Mouse (Mus musculus): ENCODE results near the gene Fars2. TPM values are rescaled to one million over a fixed set of nuclear protein-coding genes. Genes with fewer than 3 reads are reported as not detected.

Gene Fars2
- polyA plus RNA-seq, 1 experiment from 2014 or later = 25.2 TPM

- Histone ChIP-seq H3K27me3 (ENCODE audit: low read depth, poor library complexity, severe bottlenecking) (no peaks in the 10 kb centered on the region), H3K27ac (replicated peaks) (no peak overlapping the region), H3K36me3 (0 out of 2 replicates have a peak, but pooled peaks cover 7% of the 10 kb centered on the region), H3K9me3 (replicated peaks) (peaks cover 9% of the 10 kb centered on the region; the same call in 1 of the 2 replicates), H3K4me3 (no peak overlapping the region), H3K4me1 (peaks cover 11% of the 10 kb centered on the region)
- no peak for DNase-seq (ENCODE audit: low spot score)
- WGBS = 75% methylated on average over 2 of the region's 2 CpGs
Observed at GRCm38 (mm10) chr13:36261299-36261698, 144.1 kb downstream of the Fars2 start.

GRCm38 (mm10) chr13:36263240-36264095, 146.3 kb downstream of the Fars2 start:
- DNase-seq (ENCODE audit: low spot score) = no peak
- Histone ChIP-seq H3K36me3 (0 out of 2 replicates have a peak, but pooled peaks cover 7% of the 10 kb centered on the region), H3K27me3 (ENCODE audit: low read depth, poor library complexity, severe bottlenecking) (no peaks in the 10 kb centered on the region), H3K4me1 (peaks cover 11% of the 10 kb centered on the region), H3K9me3 (replicated peaks) (peaks cover 9% of the 10 kb centered on the region; the same call in 1 of the 2 replicates), H3K27ac (replicated peaks) (no peak overlapping the region), H3K4me3 (no peak overlapping the region)
- WGBS = 64% methylated on average over 5 of the region's 5 CpGs

- Histone ChIP-seq H3K27ac (replicated peaks) (no peak overlapping the region), H3K27me3 (ENCODE audit: low read depth, poor library complexity, severe bottlenecking) (no peaks in the 10 kb centered on the region), H3K4me3 (no peak overlapping the region), H3K9me3 (replicated peaks) (peaks cover 9% of the 10 kb centered on the region; the same call in 1 of the 2 replicates), H3K36me3 (0 out of 2 replicates have a peak, but pooled peaks cover 7% of the 10 kb centered on the region), H3K4me1 (peaks cover 11% of the 10 kb centered on the region)
- 91% methylated on average over 5 of the region's 5 CpGs for WGBS
- no peak for DNase-seq (ENCODE audit: low spot score)
Observed at GRCm38 (mm10) chr13:36264391-36264790, 147.2 kb downstream of the Fars2 start.

- Histone ChIP-seq H3K4me1 (peaks cover 11% of the 10 kb centered on the region), H3K27ac (replicated peaks) (no peak overlapping the region), H3K9me3 (replicated peaks) (no peaks in the 10 kb centered on the region), H3K36me3 (no peaks in the 10 kb centered on the region), H3K4me3 (no peak overlapping the region), H3K27me3 (ENCODE audit: low read depth, poor library complexity, severe bottlenecking) (no peaks in the 10 kb centered on the region)
- DNase-seq (ENCODE audit: low spot score) = no peak
- WGBS = 84% methylated on average over 3 of the region's 3 CpGs
Observed at GRCm38 (mm10) chr13:36265342-36265744, 148.1 kb downstream of the Fars2 start.

GRCm38 (mm10) chr13:36267399-36267798, 150.2 kb downstream of the Fars2 start:
- H3K4me1 ChIP-seq = peaks cover 11% of the 10 kb centered on the region
- no peak overlapping the region for H3K4me3 ChIP-seq
- no peaks in the 10 kb centered on the region for H3K9me3 ChIP-seq (replicated peaks)
- no peaks in the 10 kb centered on the region for H3K36me3 ChIP-seq
- no peak overlapping the region for H3K27ac ChIP-seq (replicated peaks)
- H3K27me3 ChIP-seq (ENCODE audit: low read depth, poor library complexity, severe bottlenecking) = no peaks in the 10 kb centered on the region
- no peak for DNase-seq (ENCODE audit: low spot score)
- WGBS = 96% methylated on average over 1 of the region's 1 CpGs

- Histone ChIP-seq H3K4me3 (no peak overlapping the region), H3K4me1 (peaks cover 7% of the 10 kb centered on the region), H3K9me3 (replicated peaks) (no peaks in the 10 kb centered on the region), H3K27ac (replicated peaks) (no peak overlapping the region), H3K27me3 (ENCODE audit: low read depth, poor library complexity, severe bottlenecking) (peaks cover 7% of the 10 kb centered on the region; the same call in 1 of the 2 replicates), H3K36me3 (no peaks in the 10 kb centered on the region)
- DNase-seq (ENCODE audit: low spot score) = no peak
- 94% methylated on average over 1 of the region's 1 CpGs for WGBS
Observed at GRCm38 (mm10) chr13:36270867-36271266, 153.7 kb downstream of the Fars2 start.

- Histone ChIP-seq H3K27me3 (ENCODE audit: low read depth, poor library complexity, severe bottlenecking) (peaks cover 30% of the 10 kb centered on the region), H3K9me3 (replicated peaks) (no peaks in the 10 kb centered on the region), H3K27ac (replicated peaks) (no peak overlapping the region), H3K4me3 (no peak overlapping the region), H3K4me1 (peaks cover 7% of the 10 kb centered on the region), H3K36me3 (no peaks in the 10 kb centered on the region)
- WGBS = 82% methylated on average over 2 of the region's 2 CpGs
- DNase-seq (ENCODE audit: low spot score) = no peak
Observed at GRCm38 (mm10) chr13:36273497-36273896, 156.3 kb downstream of the Fars2 start.

- H3K27ac ChIP-seq (replicated peaks) = no peak overlapping the region
- 84% methylated on average over 2 of the region's 2 CpGs for WGBS
Observed at GRCm38 (mm10) chr13:36276194-36276593, 159.0 kb downstream of the Fars2 start.

GRCm38 (mm10) chr13:36282018-36282417, 164.8 kb downstream of the Fars2 start:
- H3K4me1 ChIP-seq = peaks cover 36% of the 10 kb centered on the region
- DNase-seq (ENCODE audit: low spot score) = peak; percentile 75
- peaks cover 82% of the 10 kb centered on the region for H3K27me3 ChIP-seq (ENCODE audit: low read depth, poor library complexity, severe bottlenecking)
- no peaks in the 10 kb centered on the region for H3K36me3 ChIP-seq
- no peak overlapping the region for H3K4me3 ChIP-seq
- 10% methylated on average over 6 of the region's 6 CpGs for WGBS
- H3K27ac ChIP-seq (replicated peaks) = peak overlapping the region; percentile 74
- H3K9me3 ChIP-seq (replicated peaks) = no peaks in the 10 kb centered on the region

More at GRCm38 (mm10) chr13:36276194-36276593, 159.0 kb downstream of the Fars2 start:
- H3K9me3 ChIP-seq (replicated peaks) = no peaks in the 10 kb centered on the region
- H3K27me3 ChIP-seq (ENCODE audit: low read depth, poor library complexity, severe bottlenecking) = peaks cover 57% of the 10 kb centered on the region
- H3K4me3 ChIP-seq = no peak overlapping the region
- H3K4me1 ChIP-seq = peaks cover 11% of the 10 kb centered on the region
- H3K36me3 ChIP-seq = no peaks in the 10 kb centered on the region
- DNase-seq (ENCODE audit: low spot score) = no peak

GRCm38 (mm10) chr13:36282785-36283544, 165.8 kb downstream of the Fars2 start:
- peak overlapping the region; percentile 14; the same call in 1 of the 2 replicates for H3K4me3 ChIP-seq
- peak; percentile 89 for DNase-seq (ENCODE audit: low spot score)
- H3K36me3 ChIP-seq = no peaks in the 10 kb centered on the region
- peaks cover 83% of the 10 kb centered on the region for H3K27me3 ChIP-seq (ENCODE audit: low read depth, poor library complexity, severe bottlenecking)
- no peaks in the 10 kb centered on the region for H3K9me3 ChIP-seq (replicated peaks)
- peak overlapping the region; percentile 74 for H3K27ac ChIP-seq (replicated peaks)
- H3K4me1 ChIP-seq = peaks cover 36% of the 10 kb centered on the region
- WGBS = 8% methylated on average over 7 of the region's 7 CpGs

GRCm38 (mm10) chr13:36283545-36284067, 166.4 kb downstream of the Fars2 start:
- H3K36me3 ChIP-seq = no peaks in the 10 kb centered on the region
- H3K27ac ChIP-seq (replicated peaks) = peak overlapping the region; percentile 74
- WGBS = 17% methylated on average over 7 of the region's 7 CpGs
- peak overlapping the region; percentile 14; the same call in 1 of the 2 replicates for H3K4me3 ChIP-seq
- no peak for DNase-seq (ENCODE audit: low spot score)
- H3K4me1 ChIP-seq = peaks cover 36% of the 10 kb centered on the region
- H3K27me3 ChIP-seq (ENCODE audit: low read depth, poor library complexity, severe bottlenecking) = peaks cover 83% of the 10 kb centered on the region
- no peaks in the 10 kb centered on the region for H3K9me3 ChIP-seq (replicated peaks)

- Histone ChIP-seq H3K9me3 (replicated peaks) (no peaks in the 10 kb centered on the region), H3K4me1 (peaks cover 36% of the 10 kb centered on the region), H3K4me3 (no peak overlapping the region), H3K36me3 (no peaks in the 10 kb centered on the region), H3K27me3 (ENCODE audit: low read depth, poor library complexity, severe bottlenecking) (peaks cover 83% of the 10 kb centered on the region), H3K27ac (replicated peaks) (peak overlapping the region; percentile 74)
- 56% methylated on average over 1 of the region's 1 CpGs for WGBS
- peak; percentile 23 for DNase-seq (ENCODE audit: low spot score)
Observed at GRCm38 (mm10) chr13:36284097-36284496, 166.9 kb downstream of the Fars2 start.

Measured in midbrain, embryonic 10.5 days (tissue).